Mouse (Mus musculus): ENCODE results near the gene Nr1h4.

GRCm38 (mm10) chr10:89525823-89526222 lies 7.6 kb downstream of the Nr1h4 start:
- TF ChIP-seq CTCF (IDR thresholded peaks at IDR 0.05; ENCODE audit: low read depth) (no peak), EP300 (optimal IDR thresholded peaks at IDR 0.05) (no peak)

Measured in stomach, postnatal 0 days (tissue).